Comparison of ENCODE assay signal across 8 mouse cellular contexts in the genomic region with DNA sequence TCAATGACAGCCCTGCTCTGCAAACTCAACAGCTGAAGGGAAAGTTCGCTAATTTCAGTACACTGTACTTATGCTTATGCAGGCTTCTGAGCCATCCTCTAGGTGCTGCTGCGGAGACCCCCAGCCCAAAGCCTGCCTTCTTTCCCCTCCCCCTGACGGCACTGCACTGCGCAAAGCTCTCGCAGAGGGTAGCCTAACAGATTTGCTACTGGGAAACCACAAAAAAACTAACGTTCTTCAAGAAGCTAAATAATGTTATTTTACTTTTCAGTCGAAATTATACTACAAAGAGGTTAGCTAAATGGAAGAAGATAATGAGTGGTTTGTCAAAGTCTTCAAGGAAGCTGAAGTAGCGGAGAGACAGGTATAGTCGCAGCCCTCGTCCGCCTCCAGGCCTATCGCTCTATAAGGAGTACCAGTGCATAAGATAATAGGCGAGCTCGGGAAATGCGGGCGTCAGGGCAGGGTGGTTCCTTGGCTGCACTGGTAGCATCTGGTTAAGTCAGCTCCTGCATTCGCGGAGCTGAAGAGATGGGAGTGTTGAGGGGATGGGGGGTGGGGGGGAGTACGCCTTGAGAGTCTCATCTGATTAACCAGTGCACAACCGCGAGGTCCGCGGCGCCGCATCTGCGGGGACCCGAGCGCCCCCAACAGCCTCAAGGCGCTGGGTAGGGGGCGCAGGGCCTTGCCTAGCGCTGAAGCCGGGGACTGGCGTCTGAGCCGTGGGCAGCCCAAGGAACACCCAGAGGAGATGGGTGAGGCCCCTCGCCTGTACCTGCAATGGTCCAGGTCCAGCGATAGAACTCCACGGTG. TPM values are rescaled to one million over a fixed set of nuclear protein-coding genes. Genes with fewer than 3 reads are reported as not detected.
A peak's percentile ranks its signal among the peaks of the same experiment; 100 is the strongest.
DNase-seq lines count a peak whose midpoint lies in the region; ATAC-seq lines count a peak whose summit lies in the region.

No protein-coding gene starts in this region.

- peak overlapping the region; percentile 84 for H3K9ac ChIP-seq in forebrain, embryonic 11.5 days (ENCODE audit: low read length)
- H3K9ac ChIP-seq in intestine, embryonic 16.5 days (ENCODE audit: low read depth, low read length) = peak overlapping the region; percentile 69
- peak overlapping the region; percentile 76 for H3K9ac ChIP-seq in midbrain, embryonic 12.5 days (replicated peaks)

- peaks cover 3% of the 10 kb centered on the region; the same call in 1 of the 2 replicates for H3K4me1 ChIP-seq in forebrain, embryonic 11.5 days (replicated peaks; ENCODE audit: control insufficient read depth, insufficient read depth, low read length)
- peaks cover 6% of the 10 kb centered on the region for H3K4me1 ChIP-seq in intestine, embryonic 16.5 days (ENCODE audit: control insufficient read depth, insufficient read depth, low read length)
- H3K4me1 ChIP-seq in midbrain, embryonic 12.5 days = peaks cover 27% of the 10 kb centered on the region

- DNase-seq in ovary, postnatal 36 days (ENCODE audit: low spot score) = peak; percentile 8
- no peak for DNase-seq in ovary, postnatal 10 days (ENCODE audit: low spot score)
- peak; percentile 48 to 52 for DNase-seq in cerebellum, adult 18-20 months
- peak; percentile 82 for DNase-seq in forebrain, embryonic 11.5 days (ENCODE audit: low spot score)
- peak; percentile 49 for DNase-seq in thymus, postnatal 4 days
- DNase-seq in testis, postnatal 14 days (ENCODE audit: low spot score) = no peak

- peaks cover 3% of the 10 kb centered on the region; the same call in 1 of the 2 replicates for H3K27me3 ChIP-seq in forebrain, embryonic 11.5 days (ENCODE audit: control insufficient read depth, insufficient read depth, low read length)
- peaks cover 26% of the 10 kb centered on the region for H3K27me3 ChIP-seq in intestine, embryonic 16.5 days (replicated peaks; ENCODE audit: control insufficient read depth, insufficient read depth, low read length)
- H3K27me3 ChIP-seq in midbrain, embryonic 12.5 days = peaks cover 8% of the 10 kb centered on the region

- WGBS in forebrain, embryonic 11.5 days = under 1% methylated on average over 37 of the region's 37 CpGs
- under 1% methylated on average over 37 of the region's 37 CpGs for WGBS in intestine, embryonic 16.5 days
- under 1% methylated on average over 37 of the region's 37 CpGs for WGBS in midbrain, embryonic 12.5 days

- H3K27ac ChIP-seq in forebrain, embryonic 11.5 days (ENCODE audit: low read depth, low read length) = peak overlapping the region; percentile 80
- no peak overlapping the region for H3K27ac ChIP-seq in intestine, embryonic 16.5 days (ENCODE audit: low read length)
- peak overlapping the region; percentile 94 for H3K27ac ChIP-seq in midbrain, embryonic 12.5 days (replicated peaks)

- H3K9me3 ChIP-seq in forebrain, embryonic 11.5 days (ENCODE audit: control insufficient read depth, low read length) = no peaks in the 10 kb centered on the region
- no peaks in the 10 kb centered on the region for H3K9me3 ChIP-seq in intestine, embryonic 16.5 days (ENCODE audit: control insufficient read depth, low read length)
- no peaks in the 10 kb centered on the region for H3K9me3 ChIP-seq in midbrain, embryonic 12.5 days

- ATAC-seq in forebrain, embryonic 11.5 days (replicated peaks; ENCODE audit: low FRiP score) = peak; percentile 85
- ATAC-seq in intestine, embryonic 16.5 days = peak; percentile 70
- ATAC-seq in midbrain, embryonic 12.5 days (ENCODE audit: low FRiP score, low read depth) = peak; percentile 86

- H3K4me2 ChIP-seq in forebrain, embryonic 11.5 days (ENCODE audit: low read depth, low read length, severe bottlenecking) = peak overlapping the region; percentile 90
- H3K4me2 ChIP-seq in intestine, embryonic 16.5 days (ENCODE audit: low read depth, low read length) = peak overlapping the region; percentile 98
- H3K4me2 ChIP-seq in midbrain, embryonic 12.5 days (replicated peaks) = peak overlapping the region; percentile 84

- H3K36me3 ChIP-seq in forebrain, embryonic 11.5 days (ENCODE audit: control insufficient read depth, insufficient read depth, low read length) = no peaks in the 10 kb centered on the region
- no peaks in the 10 kb centered on the region for H3K36me3 ChIP-seq in intestine, embryonic 16.5 days (ENCODE audit: control insufficient read depth, insufficient read depth, low read length)
- no peaks in the 10 kb centered on the region for H3K36me3 ChIP-seq in midbrain, embryonic 12.5 days

- peak overlapping the region; percentile 77 for H3K4me3 ChIP-seq in forebrain, embryonic 11.5 days (ENCODE audit: low read depth, low read length)
- H3K4me3 ChIP-seq in intestine, embryonic 16.5 days (ENCODE audit: low read length) = peak overlapping the region; percentile 68
- H3K4me3 ChIP-seq in midbrain, embryonic 12.5 days = peak overlapping the region; percentile 75

RNA-seq across cellular contexts. Expression of gene Elovl4, which starts 0.7 kb away (rescaled TPM):
- polyA plus RNA-seq in forebrain, embryonic 11.5 days (2014; fragmentation: Nextera tagmentation; extraction: Ambion mirVana) = 41.4 and 42.9 TPM in 2 replicates
- 5.4 and 6.0 TPM in 2 replicates for polyA plus RNA-seq in intestine, embryonic 16.5 days (2015; fragmentation: Nextera tagmentation; extraction: Ambion mirVana)
- polyA plus RNA-seq in midbrain, embryonic 12.5 days (2016; fragmentation: Nextera tagmentation; extraction: Ambion mirVana) = 50.7 and 51.7 TPM in 2 replicates

RNA-seq across cellular contexts. Expression of gene Ttk, which starts 29.1 kb away (rescaled TPM):
- polyA plus RNA-seq in forebrain, embryonic 11.5 days (2014; fragmentation: Nextera tagmentation; extraction: Ambion mirVana) = 54.1 and 59.9 TPM in 2 replicates
- 19.3 and 20.9 TPM in 2 replicates for polyA plus RNA-seq in intestine, embryonic 16.5 days (2015; fragmentation: Nextera tagmentation; extraction: Ambion mirVana)
- 34.6 and 36.8 TPM in 2 replicates for polyA plus RNA-seq in midbrain, embryonic 12.5 days (2016; fragmentation: Nextera tagmentation; extraction: Ambion mirVana)

Comparison
In these comparisons a context has a peak if more than half of its experiments do, and no peak if none do; other contexts are left out.
1. DNase-seq: peak in ovary, postnatal 36 days (single experiment), cerebellum, adult 18-20 months (2 of 2), forebrain, embryonic 11.5 days (single experiment) and thymus, postnatal 4 days (single experiment); none in ovary, postnatal 10 days (single experiment) and testis, postnatal 14 days (single experiment).
2. Peak in every context shown above with its lines, with median percentiles within 50 percentile points of each other: ATAC-seq, H3K4me2 ChIP-seq, H3K4me3 ChIP-seq and H3K9ac ChIP-seq.